Mouse (Mus musculus) effector memory CD4-positive, alpha-beta T cell, adult 5 months (primary cell): ENCODE measurements around the gene Scml2. TPM values are rescaled to one million over a fixed set of nuclear protein-coding genes. Genes with fewer than 3 reads are reported as not detected.

Source experiments
- polyA plus RNA-seq: library from polyadenylated mRNA; unstranded; fragments of 100-300 nt; shearing (Covaris generic); gene quantifications from one replicate; pipeline ENCODE4 v1.2.1, GENCODE M21; 2017

The Scml2 gene
- 0.09 TPM for polyA plus RNA-seq

DNA sequence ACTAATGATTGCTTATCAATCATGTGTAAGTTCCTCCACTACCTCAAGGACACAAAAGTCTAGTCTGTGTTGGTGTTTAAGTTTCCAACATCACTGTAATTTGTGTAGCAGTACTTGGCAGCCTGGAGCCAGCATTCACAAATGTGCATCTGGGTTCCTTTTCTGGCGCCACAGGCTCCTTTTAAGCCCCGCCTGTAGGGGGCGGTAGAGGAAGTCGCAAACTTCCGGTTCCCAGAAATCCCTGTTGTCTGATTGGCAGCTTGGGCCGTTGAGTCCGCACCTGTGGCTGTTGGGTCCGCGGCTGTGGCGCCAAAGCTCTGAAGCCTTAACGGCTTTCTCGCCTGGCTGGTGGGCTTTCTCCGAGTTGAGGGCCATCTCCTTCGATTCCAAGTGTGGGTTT lies at the start of gene Scml2:
TSS of gene Scml2 (plus strand) at position 301 of the 400 bp plus-strand sequence.

DNA sequence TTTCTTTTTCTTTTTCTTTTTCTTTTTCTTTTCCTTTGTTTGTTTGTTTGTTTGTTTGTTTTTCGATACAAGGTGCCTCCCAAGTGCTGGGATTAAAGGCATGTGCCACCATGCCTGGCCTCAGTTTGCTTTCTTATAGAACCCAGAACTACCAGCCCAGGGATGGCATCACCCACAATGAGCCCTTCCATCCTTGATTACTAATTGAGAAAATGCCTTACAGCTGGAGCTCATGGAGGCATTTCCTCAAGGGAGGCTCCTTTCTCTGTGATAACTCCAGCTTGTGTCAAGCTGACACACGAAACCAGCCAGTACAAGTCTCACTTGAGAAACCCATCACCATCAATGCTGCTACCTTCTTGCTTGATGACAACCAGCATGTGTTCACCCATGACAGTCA lies 170.2 kb downstream of the Scml2 start, which contains the start of gene Gm15262:
TSS of gene Gm15262 (plus strand) at position 301 of the 400 bp plus-strand sequence.

Other genes starting within 250 kb of the Scml2 start
- gene Gja6, start 210.1 kb upstream of the Scml2 start, polyA plus RNA-seq = not detected
- gene Cdkl5, start 122.5 kb upstream of the Scml2 start, polyA plus RNA-seq = 0.12 TPM
- gene Gm15262, start 170.3 kb downstream of the Scml2 start, polyA plus RNA-seq = not detected